Mouse (Mus musculus) cortical plate, adult 2 months (tissue): ENCODE measurements at regions not wholly inside any gene's neighbourhood (a gene's known extent, or its start where the extent isn't known, plus 50 kb on each side); places are given as distances from the start of the nearest gene placed in this dataset.

Experiments used
- CTCF ChIP-seq: fragments of 200-500 bp; IDR thresholded peaks from 2 replicates; pipeline ENCODE4 v1.5.1; 2011; ENCODE audit warnings: mild to moderate bottlenecking, control low read depth, low read length; ENCODE audit not compliant: insufficient read depth; ENCODE audit errors: extremely low read depth
- POLR2A ChIP-seq: fragments of 200-500 bp; IDR thresholded peaks from 2 replicates; pipeline ENCODE4 v1.6.1; 2011; ENCODE audit warnings: mild to moderate bottlenecking, low read length, control low read depth; ENCODE audit not compliant: insufficient read depth; ENCODE audit errors: extremely low read depth

- TF ChIP-seq CTCF = no peak
- TF ChIP-seq POLR2A = no peak
Measured at GRCm38 (mm10) chr10:38567270-38567669, 254.3 kb downstream of the Rfpl4b start.
